Mouse (Mus musculus) gastrocnemius, adult 8-10 months (tissue): ENCODE measurements at regions not wholly inside any gene's neighbourhood (a gene's known extent, or its start where the extent isn't known, plus 50 kb on each side); places are given as distances from the start of the nearest gene placed in this dataset.
A peak's percentile ranks its signal among the peaks of the same experiment; 100 is the strongest.

Experiments
- DNase-seq, 2 experiments: peaks; one replicate each; pipeline ENCODE4 v3.0.0; 2022; ENCODE audit warnings: low spot score in 2 of 2

- DNase-seq = peak; percentile 45 to 66
Observed at GRCm38 (mm10) chr11:109878931-109879330, 51.1 kb upstream of the 1700012B07Rik start.
